Mouse (Mus musculus) Muller cell, postnatal 12 days (primary cell): ENCODE data around the gene Nup98.
A peak's percentile ranks its signal among the peaks of the same experiment; 100 is the strongest.

Experiments used
- DNase-seq: peaks from one replicate; pipeline ENCODE4 v3.0.0-alpha.2; 2015; ENCODE audit errors: inconsistent ontology term

Gene Nup98

GRCm38 (mm10) chr7:102117382-102117781, 92.6 kb downstream of the Nup98 start:
- no peak for DNase-seq

GRCm38 (mm10) chr7:102116579-102117331, 93.2 kb downstream of the Nup98 start, which contains the start of gene Chrna10:
TSS of gene Chrna10 (minus strand) at chr7:102116828.
- DNase-seq: no peak

- no peak for DNase-seq
These were observed 96.7 kb downstream of the Nup98 start for GRCm38 (mm10) chr7:102113151-102113729.

GRCm38 (mm10) chr7:102109746-102110145, 100.2 kb downstream of the Nup98 start:
- DNase-seq: no peak

- DNase-seq: no peak
These were observed 100.8 kb downstream of the Nup98 start, which contains the start of gene Art5 for GRCm38 (mm10) chr7:102109171-102109570. TSS of gene Art5 (minus strand) at chr7:102109489.

- no peak for DNase-seq
These were observed 101.8 kb downstream of the Nup98 start for GRCm38 (mm10) chr7:102108206-102108605.

- no peak for DNase-seq
These were observed 103.3 kb downstream of the Nup98 start for GRCm38 (mm10) chr7:102106700-102107141.

GRCm38 (mm10) chr7:102104126-102104525, 105.8 kb downstream of the Nup98 start:
- DNase-seq: no peak

GRCm38 (mm10) chr7:102103555-102103954, 106.4 kb downstream of the Nup98 start:
- DNase-seq: no peak

- DNase-seq: no peak
These were observed 107.3 kb downstream of the Nup98 start for GRCm38 (mm10) chr7:102102696-102103095.

- no peak for DNase-seq
These were observed 107.7 kb downstream of the Nup98 start for GRCm38 (mm10) chr7:102102241-102102640.

- no peak for DNase-seq
These were observed 108.5 kb downstream of the Nup98 start, which contains the start of gene Art1 for GRCm38 (mm10) chr7:102101487-102101886. TSS of gene Art1 (plus strand) at chr7:102101743.

- DNase-seq: no peak
These were observed 109.1 kb downstream of the Nup98 start for GRCm38 (mm10) chr7:102100868-102101267.

GRCm38 (mm10) chr7:102099760-102100661, 110.0 kb downstream of the Nup98 start:
- peak; percentile 23 for DNase-seq

GRCm38 (mm10) chr7:102087336-102087735, 122.6 kb downstream of the Nup98 start:
- no peak for DNase-seq

- DNase-seq: no peak
These were observed 125.8 kb downstream of the Nup98 start for GRCm38 (mm10) chr7:102084041-102084696.

- no peak for DNase-seq
These were observed 127.2 kb downstream of the Nup98 start, which contains the start of gene Trpc2 for GRCm38 (mm10) chr7:102082816-102083215. TSS of gene Trpc2 (plus strand) at chr7:102083116.

GRCm38 (mm10) chr7:102081784-102082183, 128.2 kb downstream of the Nup98 start:
- no peak for DNase-seq

GRCm38 (mm10) chr7:102080311-102080710, 129.7 kb downstream of the Nup98 start:
- DNase-seq: no peak

- DNase-seq: peak; percentile 38
These were observed 131.5 kb downstream of the Nup98 start for GRCm38 (mm10) chr7:102078517-102078916.

- no peak for DNase-seq
These were observed 133.2 kb downstream of the Nup98 start for GRCm38 (mm10) chr7:102076714-102077296.
